Mouse (Mus musculus) spleen, adult 2 months (tissue): ENCODE results near the gene Mto1.

Source experiments
- CTCF ChIP-seq: fragments of 200-500 bp; IDR thresholded peaks from 2 replicates; pipeline ENCODE4 v1.5.1; 2011; ENCODE audit warnings: mild to moderate bottlenecking, inconsistent platforms; ENCODE audit not compliant: insufficient read depth, insufficient read length, insufficient replicate concordance; ENCODE audit errors: extremely low read depth
- POLR2A ChIP-seq: fragments of 200-500 bp; IDR thresholded peaks from 2 replicates; pipeline ENCODE4 v1.6.1; 2011; ENCODE audit warnings: low read depth, low read length, inconsistent platforms

GRCm38 (mm10) chr9:78463337-78463736 lies 15.3 kb downstream of the Mto1 start:
- TF ChIP-seq CTCF (no peak), POLR2A (no peak)
